Mouse (Mus musculus): Measurements from ENCODE around the gene Gm3327.
"Not testable (repeated sequence)": the region's sequence is repeated elsewhere in the genome, so short reads cannot be mapped to it uniquely, and the experiment has no call there.

Gm3327 gene

DNA sequence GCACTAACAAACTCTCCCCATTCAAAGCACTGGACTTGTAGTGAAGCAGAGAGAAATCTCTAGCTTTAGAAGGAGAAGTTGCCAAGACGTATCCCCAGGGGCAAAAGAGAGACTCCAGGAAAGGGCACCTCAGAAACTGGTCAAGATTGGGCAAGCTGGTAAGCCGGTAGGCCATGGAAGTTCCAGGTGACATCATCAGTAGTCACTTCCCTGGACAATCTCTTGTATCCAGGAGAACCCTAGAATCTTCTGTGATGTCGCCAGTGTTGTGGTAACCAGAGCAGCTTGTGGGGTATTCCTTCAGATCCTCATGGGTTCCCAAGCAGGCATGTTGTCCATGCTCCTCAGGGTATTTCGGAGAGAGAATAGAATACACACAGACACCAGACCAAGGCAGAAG lies at the start of gene Gm3327:
Gene Gm3327 (plus strand): TSS at position 301 of the 400 bp plus-strand sequence.
- DNase-seq (ENCODE audit: low read depth in 2 of 2, low spot score in 2 of 2) = not testable (repeated sequence)

DNA sequence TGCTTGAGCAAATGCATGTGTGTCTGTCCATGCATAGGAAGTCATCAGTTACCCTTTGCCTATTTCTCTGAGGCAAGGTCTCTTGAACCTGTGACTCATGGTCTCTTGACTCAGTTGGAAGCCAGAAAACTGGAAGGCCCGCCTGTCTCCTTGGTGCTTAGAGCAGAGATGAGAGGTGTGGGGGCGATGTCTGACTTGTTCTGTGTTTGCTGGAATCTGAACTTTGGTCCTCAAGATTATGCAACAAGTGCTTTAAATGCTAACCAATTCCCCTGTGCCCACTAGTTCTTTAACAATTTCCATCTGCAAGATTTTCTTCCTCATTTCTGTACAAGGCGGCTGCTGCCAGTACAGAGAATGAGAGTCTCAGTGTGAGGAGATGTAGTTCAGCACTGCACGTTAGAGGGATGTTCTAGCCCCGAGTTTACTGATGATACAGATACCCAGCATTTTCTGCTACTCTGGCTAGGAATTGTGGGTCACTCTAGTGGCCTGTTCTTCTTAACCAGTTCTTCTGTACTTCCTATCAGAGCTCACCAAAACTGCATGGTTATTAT lies 45.8 kb upstream of the Gm3327 start:
- not testable (repeated sequence) for DNase-seq (ENCODE audit: low read depth in 2 of 2, low spot score in 2 of 2)

DNA sequence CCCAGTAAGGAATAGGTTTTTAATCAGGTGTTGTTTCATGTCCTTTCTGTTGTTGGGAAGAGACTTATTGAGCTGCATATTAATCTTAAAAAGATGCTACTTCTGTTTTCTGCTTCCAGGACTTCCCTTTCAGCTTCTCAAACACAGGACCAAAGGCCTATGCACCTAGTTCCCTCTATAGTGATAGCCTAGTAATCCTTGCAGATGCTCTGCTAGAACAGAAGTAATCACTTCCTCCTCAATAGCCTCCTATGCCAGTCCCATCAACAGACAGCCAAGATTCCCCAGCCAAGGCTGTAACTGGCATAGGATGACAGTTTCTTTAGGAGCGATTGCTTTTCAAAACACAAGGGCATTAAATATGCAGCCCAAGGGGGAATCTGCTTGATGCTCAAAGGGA lies 37.1 kb upstream of the Gm3327 start:
- DNase-seq (ENCODE audit: low read depth in 2 of 2, low spot score in 2 of 2) = not testable (repeated sequence)

DNA sequence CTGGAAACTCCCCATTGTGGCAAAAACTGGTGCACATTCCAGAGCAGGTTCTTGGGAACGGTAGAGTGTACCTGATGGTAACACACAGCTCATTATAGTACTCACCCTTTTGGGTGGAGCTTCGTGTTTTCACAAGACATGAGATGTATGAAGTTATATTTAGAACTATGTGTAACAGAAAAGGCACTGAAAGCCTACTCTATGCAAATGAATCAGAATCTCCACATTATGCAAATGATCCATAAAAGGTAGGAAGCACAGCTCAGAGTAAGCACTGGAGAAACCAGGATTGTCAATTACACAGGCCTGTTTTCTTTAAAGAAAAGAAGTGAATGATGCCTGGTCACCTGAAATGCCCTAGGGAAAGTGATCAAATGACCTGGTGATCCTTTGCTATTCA lies 36.1 kb upstream of the Gm3327 start:
- not testable (repeated sequence) for DNase-seq (ENCODE audit: low read depth in 2 of 2, low spot score in 2 of 2)

DNA sequence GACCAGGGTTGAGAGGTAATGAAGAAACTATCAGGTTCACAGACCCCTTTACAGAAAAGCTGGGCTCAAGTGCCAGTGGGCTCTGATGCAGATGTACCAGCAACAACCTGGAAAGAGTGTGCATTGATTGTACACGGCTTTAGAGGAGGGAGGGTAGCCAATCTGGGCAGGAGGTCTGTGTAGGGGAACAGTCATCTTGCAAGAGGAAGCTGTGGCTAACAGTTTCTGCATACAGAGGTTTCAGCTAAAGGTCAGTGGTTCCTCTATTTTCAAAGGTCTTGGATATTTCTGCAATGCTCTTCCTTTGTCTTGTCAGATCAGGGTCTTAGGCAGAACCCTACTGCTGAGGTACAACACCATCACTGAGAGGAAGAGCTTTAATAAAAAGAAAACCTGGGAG lies 32.1 kb upstream of the Gm3327 start:
- not testable (repeated sequence) for DNase-seq (ENCODE audit: low read depth in 2 of 2, low spot score in 2 of 2)

DNA sequence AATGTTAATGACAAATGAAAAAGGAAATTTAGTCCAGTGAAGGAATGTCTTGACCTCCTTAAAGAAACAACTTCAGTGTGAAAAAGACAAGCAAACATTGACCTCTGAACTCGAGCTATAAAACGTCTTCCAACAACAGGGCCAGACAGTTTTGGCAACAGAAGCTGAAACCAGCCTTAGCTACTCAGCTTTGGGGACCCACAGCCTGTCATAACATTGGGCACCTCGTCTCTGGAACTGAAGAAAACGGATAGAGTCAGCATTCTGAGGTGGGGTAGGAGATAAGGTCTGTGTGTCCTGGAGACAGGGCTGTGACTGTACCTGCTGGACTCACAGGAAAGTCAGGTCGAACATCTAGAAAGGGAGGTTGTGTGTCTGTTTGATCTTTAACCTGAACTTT lies 29.2 kb upstream of the Gm3327 start:
- DNase-seq (ENCODE audit: low read depth in 2 of 2, low spot score in 2 of 2) = not testable (repeated sequence)

DNA sequence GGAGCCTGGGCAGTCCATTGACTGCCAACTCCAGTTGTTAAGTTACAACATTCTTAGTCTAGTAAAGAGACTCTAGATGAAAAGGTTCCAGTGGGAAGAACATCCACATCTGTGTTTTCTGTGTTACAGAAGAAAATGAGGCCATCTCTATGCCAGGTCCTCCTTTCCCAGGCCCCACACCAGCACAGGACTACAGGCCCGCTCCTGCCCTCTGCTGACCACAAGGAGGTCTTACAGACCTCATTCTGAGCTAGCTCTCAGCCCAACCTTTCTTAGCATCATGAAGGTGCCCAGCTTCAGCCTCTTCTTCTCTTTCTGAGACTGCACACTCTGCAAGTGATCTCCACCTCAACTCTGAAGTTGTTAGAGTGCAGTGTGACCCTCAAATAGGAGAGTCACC lies 23.6 kb upstream of the Gm3327 start:
- not testable (repeated sequence) for DNase-seq (ENCODE audit: low read depth in 2 of 2, low spot score in 2 of 2)

DNA sequence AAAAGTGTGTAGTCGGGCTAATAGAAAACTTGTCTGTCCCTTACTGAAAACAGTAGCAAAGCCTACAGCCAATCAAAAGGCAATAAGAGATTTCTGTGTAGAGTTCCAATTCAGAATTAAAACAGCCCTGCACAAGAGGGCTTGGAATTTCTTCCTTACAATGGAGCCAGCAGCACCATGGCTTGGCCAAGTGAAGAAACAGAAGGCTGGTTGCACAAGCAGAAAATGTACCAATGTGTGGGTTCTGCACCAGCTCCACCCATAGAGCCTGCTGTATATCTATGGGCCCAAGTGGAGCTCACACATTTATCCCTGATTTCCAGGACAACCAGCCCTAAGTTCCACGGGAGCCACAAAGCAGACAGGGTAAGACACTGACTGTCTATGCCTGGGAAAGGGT lies 21.3 kb upstream of the Gm3327 start, which contains the start of gene Ear2:
Gene Ear2 (plus strand): TSS at position 301 of the 400 bp plus-strand sequence.
- not testable (repeated sequence) for DNase-seq (ENCODE audit: low read depth in 2 of 2, low spot score in 2 of 2)

DNA sequence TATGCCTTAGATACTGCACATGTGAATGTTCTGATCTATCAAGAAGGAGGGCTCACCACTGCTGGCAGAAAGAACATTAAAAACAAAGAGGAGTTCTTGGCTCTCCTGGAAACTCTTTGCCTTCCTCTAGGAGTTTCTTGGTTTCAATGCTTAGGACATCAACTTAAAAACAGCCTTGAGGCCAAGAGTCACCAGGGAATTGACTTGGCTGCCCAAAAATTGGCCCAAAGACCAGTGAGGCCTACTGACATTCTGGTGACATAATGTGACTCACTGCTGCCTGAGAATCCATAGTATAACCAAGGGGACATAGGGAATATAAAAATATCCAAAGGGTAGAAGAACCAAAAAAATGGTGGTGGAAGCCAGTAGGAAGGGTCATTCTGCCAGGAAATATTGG lies 12.7 kb upstream of the Gm3327 start:
- no peak for DNase-seq (ENCODE audit: low read depth in 2 of 2, low spot score in 2 of 2)
